Mouse (Mus musculus): Measurements from ENCODE around the gene Ppp1r1a.

Gene Ppp1r1a

GRCm38 (mm10) chr15:103537822-103538213 lies at the start of gene Ppp1r1a:
TSS of gene Ppp1r1a (minus strand) at chr15:103538003.
- in situ Hi-C loops (cut with MboI, MseI): no loop called here

GRCm38 (mm10) chr15:103585876-103586275 lies 48.1 kb upstream of the Ppp1r1a start:
- in situ Hi-C loops (cut with MboI, MseI): no loop called here

- in situ Hi-C loops (cut with MboI, MseI): no loop called here
These were observed 27.2 kb upstream of the Ppp1r1a start, which contains the start of gene Glycam1 for GRCm38 (mm10) chr15:103564981-103565380. TSS of gene Glycam1 (minus strand) at chr15:103565081.

- in situ Hi-C loops (cut with MboI, MseI): no loop called here
These were observed 14.4 kb upstream of the Ppp1r1a start for GRCm38 (mm10) chr15:103552096-103552690.

- in situ Hi-C loops (cut with MboI, MseI): no loop called here
These were observed 13.2 kb upstream of the Ppp1r1a start for GRCm38 (mm10) chr15:103551053-103551452.

- in situ Hi-C loops (cut with MboI, MseI): no loop called here
These were observed 11.7 kb upstream of the Ppp1r1a start for GRCm38 (mm10) chr15:103549475-103549874.

GRCm38 (mm10) chr15:103547983-103548382 lies 10.2 kb upstream of the Ppp1r1a start:
- in situ Hi-C loops (cut with MboI, MseI): no loop called here

- in situ Hi-C loops (cut with MboI, MseI): no loop called here
These were observed 4.7 kb upstream of the Ppp1r1a start for GRCm38 (mm10) chr15:103542526-103542925.

GRCm38 (mm10) chr15:103540646-103541045 lies 2.8 kb upstream of the Ppp1r1a start:
- in situ Hi-C loops (cut with MboI, MseI): no loop called here

- in situ Hi-C loops (cut with MboI, MseI): no loop called here
These were observed 1.5 kb upstream of the Ppp1r1a start for GRCm38 (mm10) chr15:103539259-103539658.

GRCm38 (mm10) chr15:103537011-103537821 lies 587 bp downstream of the Ppp1r1a start:
- in situ Hi-C loops (cut with MboI, MseI): no loop called here

GRCm38 (mm10) chr15:103536456-103536855 lies 1.3 kb downstream of the Ppp1r1a start:
- in situ Hi-C loops (cut with MboI, MseI): no loop called here

- in situ Hi-C loops (cut with MboI, MseI): no loop called here
These were observed 2.0 kb downstream of the Ppp1r1a start for GRCm38 (mm10) chr15:103535786-103536185.

- in situ Hi-C loops (cut with MboI, MseI): no loop called here
These were observed 2.8 kb downstream of the Ppp1r1a start for GRCm38 (mm10) chr15:103535030-103535429.

GRCm38 (mm10) chr15:103534054-103534620 lies 3.7 kb downstream of the Ppp1r1a start:
- in situ Hi-C loops (cut with MboI, MseI): no loop called here

GRCm38 (mm10) chr15:103530372-103530771 lies 7.4 kb downstream of the Ppp1r1a start:
- in situ Hi-C loops (cut with MboI, MseI): no loop called here

GRCm38 (mm10) chr15:103523156-103523555 lies 14.6 kb downstream of the Ppp1r1a start:
- in situ Hi-C loops (cut with MboI, MseI): no loop called here

GRCm38 (mm10) chr15:103522458-103523099 lies 15.2 kb downstream of the Ppp1r1a start:
- in situ Hi-C loops (cut with MboI, MseI): no loop called here

- in situ Hi-C loops (cut with MboI, MseI): no loop called here
These were observed 18.1 kb downstream of the Ppp1r1a start for GRCm38 (mm10) chr15:103519386-103520378.

- in situ Hi-C loops (cut with MboI, MseI): no loop called here
These were observed 19.0 kb downstream of the Ppp1r1a start for GRCm38 (mm10) chr15:103518600-103519385.

Measured in regulatory T cell (primary cell).